Mouse (Mus musculus): ENCODE data around the gene Hoxa9. TPM values are rescaled to one million over a fixed set of nuclear protein-coding genes. Genes with fewer than 3 reads are reported as not detected.

Hoxa9 gene
- polyA plus RNA-seq, 1 experiment from 2014 or later: 0.26 TPM

DNA sequence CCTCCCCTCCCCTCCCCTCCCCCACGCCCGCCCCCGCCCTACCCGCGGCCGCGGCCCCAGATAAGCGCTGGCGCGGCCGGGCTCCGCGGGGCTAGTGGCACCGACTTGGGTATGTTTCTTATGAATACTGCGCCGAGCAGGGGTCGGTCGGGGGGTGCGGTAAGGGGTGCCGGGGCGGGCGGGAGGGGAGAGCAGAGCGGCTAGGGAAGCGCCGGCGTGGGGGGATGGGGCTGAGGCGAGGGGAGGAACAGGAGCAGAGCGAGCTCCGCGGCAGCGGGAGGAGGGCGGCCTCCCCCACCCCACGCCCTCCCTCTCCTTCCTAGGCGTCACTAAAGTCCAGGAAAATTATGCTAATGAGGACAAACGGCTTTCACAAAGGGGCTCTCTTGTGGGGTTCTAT lies 55.0 kb downstream of the Hoxa9 start:
- under 1% methylated on average over 16 of the region's 35 CpGs for WGBS (ENCODE audit: insufficient replicate concordance)
- Histone ChIP-seq H3K4me1 (ENCODE audit: insufficient read depth) (peaks cover 3% of the 10 kb centered on the region; the same call in 1 of the 2 replicates), H3K27ac (ENCODE audit: low read depth) (peak overlapping the region; percentile 78), H3K9ac (replicated peaks) (peak overlapping the region; percentile 30; the same call in 1 of the 2 replicates), H3K4me2 (ENCODE audit: low read depth, low read length) (peak overlapping the region; percentile 51), H3K36me3 (replicated peaks; ENCODE audit: insufficient read depth, low read length) (no peaks in the 10 kb centered on the region), H3K4me3 (ENCODE audit: low read depth, low read length) (peak overlapping the region; percentile 41), H3K27me3 (ENCODE audit: insufficient read depth, low read length) (peaks cover 81% of the 10 kb centered on the region), H3K9me3 (ENCODE audit: low read length) (no peaks in the 10 kb centered on the region)
- peak; percentile 29; the same call in 1 of the 2 replicates for ATAC-seq
- no peak for DNase-seq
- no peak for TF ChIP-seq EP300 (IDR thresholded peaks at IDR 0.05; ENCODE audit: low read depth)
- no peak for TF ChIP-seq CTCF (IDR thresholded peaks at IDR 0.05; ENCODE audit: low read depth)

DNA sequence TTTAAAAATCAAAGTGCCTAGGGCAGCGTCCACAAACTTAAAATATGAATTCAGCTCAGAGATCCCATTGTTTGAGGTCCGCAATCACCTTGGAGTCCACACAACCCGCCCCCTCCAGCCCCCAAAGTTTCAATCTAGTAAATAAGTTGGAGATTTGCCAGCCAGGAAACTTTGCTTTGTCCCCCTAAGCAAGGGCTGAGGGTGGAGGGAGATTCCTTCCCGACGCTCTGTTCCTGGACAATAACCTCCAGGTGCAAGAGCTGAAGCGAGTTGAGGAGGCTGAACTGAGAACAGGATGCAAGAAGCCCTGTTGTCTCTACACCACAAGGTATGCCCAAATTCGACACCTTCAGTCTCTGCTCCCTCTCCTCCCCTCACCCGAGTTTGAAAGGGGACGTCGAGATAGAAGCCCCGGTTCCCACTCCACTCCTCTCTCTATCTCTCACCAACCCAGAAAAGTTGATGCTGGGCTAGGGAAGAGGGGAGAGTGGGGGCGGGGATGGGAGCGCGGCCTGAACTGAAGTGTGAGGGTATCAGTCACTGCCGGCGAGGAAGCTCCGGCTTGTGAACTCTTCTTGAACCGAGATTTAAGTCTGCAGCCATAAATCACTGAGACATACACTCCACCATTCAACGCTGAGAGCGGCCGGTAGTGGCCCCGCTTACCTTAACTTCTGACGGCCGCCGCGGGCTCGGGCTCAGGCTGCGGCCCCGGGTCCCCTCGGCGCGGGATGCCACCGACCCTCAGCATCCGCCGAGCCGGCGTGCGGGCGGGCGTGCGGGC lies 55.7 kb downstream of the Hoxa9 start:
- H3K27me3 ChIP-seq (ENCODE audit: insufficient read depth, low read length): peaks cover 86% of the 10 kb centered on the region
- peak overlapping the region; percentile 30; the same call in 1 of the 2 replicates for H3K9ac ChIP-seq (replicated peaks)
- DNase-seq (no peak), ATAC-seq (0 out of 2 replicates have a peak, but pooled peaks have one; percentile 14)
- H3K27ac ChIP-seq (ENCODE audit: low read depth): peak overlapping the region; percentile 78
- H3K4me2 ChIP-seq (ENCODE audit: low read depth, low read length): peak overlapping the region; percentile 51
- TF ChIP-seq EP300 (IDR thresholded peaks at IDR 0.05; ENCODE audit: low read depth) (no peak), CTCF (IDR thresholded peaks at IDR 0.05; ENCODE audit: low read depth) (no peak)
- peak overlapping the region; percentile 41 for H3K4me3 ChIP-seq (ENCODE audit: low read depth, low read length)
- no peaks in the 10 kb centered on the region for H3K36me3 ChIP-seq (replicated peaks; ENCODE audit: insufficient read depth, low read length)
- no peaks in the 10 kb centered on the region for H3K9me3 ChIP-seq (ENCODE audit: low read length)
- WGBS (ENCODE audit: insufficient replicate concordance): 10% methylated on average over 40 of the region's 41 CpGs
- H3K4me1 ChIP-seq (ENCODE audit: insufficient read depth): peaks cover 3% of the 10 kb centered on the region; the same call in 1 of the 2 replicates

DNA sequence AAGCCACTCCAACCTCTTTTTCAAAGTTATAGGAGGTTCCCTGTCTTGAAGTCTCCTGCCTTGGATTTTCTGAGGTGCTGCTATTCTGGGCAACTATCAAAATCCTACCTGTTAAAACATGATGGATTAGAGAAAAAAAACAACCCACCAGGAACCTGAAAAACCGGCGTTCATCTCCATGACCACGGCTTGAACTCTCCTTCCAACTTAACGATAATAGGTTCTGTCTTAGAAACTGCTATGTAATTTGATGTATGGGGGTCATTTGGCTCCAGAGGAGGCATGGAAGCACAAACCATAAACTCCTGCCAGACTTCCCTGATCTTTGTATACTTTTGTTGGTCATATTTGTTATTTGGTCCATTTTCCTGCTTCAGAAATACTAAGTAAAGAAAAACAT lies 57.2 kb downstream of the Hoxa9 start:
- no peak overlapping the region for H3K4me2 ChIP-seq (ENCODE audit: low read depth, low read length)
- no peak overlapping the region for H3K4me3 ChIP-seq (ENCODE audit: low read depth, low read length)
- no peak for TF ChIP-seq CTCF (IDR thresholded peaks at IDR 0.05; ENCODE audit: low read depth)
- no peak for TF ChIP-seq EP300 (IDR thresholded peaks at IDR 0.05; ENCODE audit: low read depth)
- no peaks in the 10 kb centered on the region for H3K36me3 ChIP-seq (replicated peaks; ENCODE audit: insufficient read depth, low read length)
- no peak overlapping the region for H3K27ac ChIP-seq (ENCODE audit: low read depth)
- WGBS (ENCODE audit: insufficient replicate concordance): 27% methylated on average over 4 of the region's 4 CpGs
- DNase-seq (no peak), ATAC-seq (no peak)
- H3K27me3 ChIP-seq (ENCODE audit: insufficient read depth, low read length): peaks cover 86% of the 10 kb centered on the region
- H3K9me3 ChIP-seq (ENCODE audit: low read length): no peaks in the 10 kb centered on the region
- H3K9ac ChIP-seq (replicated peaks): no peak overlapping the region
- peaks cover 3% of the 10 kb centered on the region; the same call in 1 of the 2 replicates for H3K4me1 ChIP-seq (ENCODE audit: insufficient read depth)

MicroRNA genes within 50 kb of the gene (microRNA counts, 519-probe panel; counts per million panel counts)
- microRNA mmu-miR-196b: not detected

Small RNA genes lying within 50 kb of the gene (microRNA-seq; reads per million reads assigned to microRNA genes)
- 235 reads per million, percentile 53 among the genes with 10 or more reads in this experiment for gene Mir196b

Other genes with a start within 250 kb of the Hoxa9 start
- gene Skap2, start 218.5 kb downstream of the Hoxa9 start, polyA plus RNA-seq (2015; fragmentation: Nextera tagmentation; extraction: Ambion mirVana): 25.1 and 25.3 TPM in 2 replicates
- gene Hoxa1, start 72.8 kb downstream of the Hoxa9 start, polyA plus RNA-seq (2015; fragmentation: Nextera tagmentation; extraction: Ambion mirVana): 0.11 and 0.16 TPM in 2 replicates
- gene Hoxa2, start 66.3 kb downstream of the Hoxa9 start, polyA plus RNA-seq (2015; fragmentation: Nextera tagmentation; extraction: Ambion mirVana): 0.39 and 0.63 TPM in 2 replicates
- not detected in 2 replicates for gene 5730596B20Rik, start 53.6 kb downstream of the Hoxa9 start, polyA plus RNA-seq (2015; fragmentation: Nextera tagmentation; extraction: Ambion mirVana)
- gene Hoxa4, start 39.3 kb downstream of the Hoxa9 start, polyA plus RNA-seq (2015; fragmentation: Nextera tagmentation; extraction: Ambion mirVana): 0.13 and 0.30 TPM in 2 replicates
- gene Hoxa5, start 26.5 kb downstream of the Hoxa9 start, polyA plus RNA-seq (2015; fragmentation: Nextera tagmentation; extraction: Ambion mirVana): 0.58 and 0.73 TPM in 2 replicates
- not detected in 2 replicates for gene Hoxa6, start 22.4 kb downstream of the Hoxa9 start, polyA plus RNA-seq (2015; fragmentation: Nextera tagmentation; extraction: Ambion mirVana)
- gene Hoxa3, start 17.8 kb downstream of the Hoxa9 start, polyA plus RNA-seq (2015; fragmentation: Nextera tagmentation; extraction: Ambion mirVana): 0.16 and 0.17 TPM in 2 replicates
- gene Gm28308, start 17.8 kb downstream of the Hoxa9 start, polyA plus RNA-seq (2015; fragmentation: Nextera tagmentation; extraction: Ambion mirVana): not detected in 2 replicates
- 0.39 and 0.50 TPM in 2 replicates for gene Hoxa7, start 9.2 kb downstream of the Hoxa9 start, polyA plus RNA-seq (2015; fragmentation: Nextera tagmentation; extraction: Ambion mirVana)
- gene Hoxa10, start 9.8 kb upstream of the Hoxa9 start, polyA plus RNA-seq (2015; fragmentation: Nextera tagmentation; extraction: Ambion mirVana): not detected in 2 replicates
- not detected in 2 replicates for gene Hoxa11, start 14.7 kb upstream of the Hoxa9 start, polyA plus RNA-seq (2015; fragmentation: Nextera tagmentation; extraction: Ambion mirVana)
- not detected in 2 replicates for gene Hoxa13, start 29.8 kb upstream of the Hoxa9 start, polyA plus RNA-seq (2015; fragmentation: Nextera tagmentation; extraction: Ambion mirVana)
- gene Evx1, start 82.4 kb upstream of the Hoxa9 start, polyA plus RNA-seq (2015; fragmentation: Nextera tagmentation; extraction: Ambion mirVana): not detected in 2 replicates